Mouse (Mus musculus) forebrain, embryonic 14.5 days (tissue): ENCODE measurements around the gene Cetn2. TPM values are rescaled to one million over a fixed set of nuclear protein-coding genes. Genes with fewer than 3 reads are reported as not detected.

Experiments
- ATAC-seq: fragments of 200-750 bp; cut with Nextera tagmentation; 2 replicates; pipeline ENCODE4 v1.8.0; 2017; ENCODE audit warnings: mild to moderate bottlenecking, moderate library complexity
- DNase-seq: peaks from one replicate; pipeline ENCODE4 v3.0.0-alpha.2; 2015; ENCODE audit warnings: low spot score
- H3K27ac ChIP-seq: fragments of 300-500 bp; sonication (generic); 2 replicates; pipeline ENCODE4 v1.5.1; 2014; ENCODE audit warnings: low read depth, mild to moderate bottlenecking, control low read depth, low read length, moderate library complexity
- H3K27me3 ChIP-seq: fragments of 300-500 bp; sonication (generic); replicated peaks from 2 replicates; pipeline ENCODE4 v1.6.1; 2014; ENCODE audit warnings: low read length, control low read depth, mixed read lengths; ENCODE audit not compliant: control insufficient read depth, insufficient read depth
- H3K36me3 ChIP-seq: fragments of 300-500 bp; sonication (generic); 2 replicates; pipeline ENCODE4 v1.6.1; 2014; ENCODE audit warnings: low read length, control low read depth; ENCODE audit not compliant: control insufficient read depth, insufficient read depth
- H3K4me1 ChIP-seq: fragments of 300-500 bp; sonication (generic); 2 replicates; pipeline ENCODE4 v1.6.1; 2014; ENCODE audit warnings: antibody characterized with exemption, low read length, control low read depth; ENCODE audit not compliant: control insufficient read depth, insufficient read depth
- H3K4me2 ChIP-seq: fragments of 300-500 bp; sonication (generic); 2 replicates; pipeline ENCODE4 v1.6.1; 2014; ENCODE audit warnings: mild to moderate bottlenecking, control low read depth, low read length
- H3K4me3 ChIP-seq: fragments of 300-500 bp; sonication (generic); 2 replicates; pipeline ENCODE4 v1.5.1; 2014; ENCODE audit warnings: low read depth, low read length, control low read depth
- H3K9ac ChIP-seq: fragments of 300-500 bp; sonication (generic); 2 replicates; pipeline ENCODE4 v1.6.1; 2014; ENCODE audit warnings: mild to moderate bottlenecking, low read length, control low read depth, moderate library complexity
- H3K9me3 ChIP-seq: fragments of 300-500 bp; sonication (generic); replicated peaks from 2 replicates; pipeline ENCODE4 v1.6.1; 2016; ENCODE audit warnings: low read length, control low read depth, mixed read lengths; ENCODE audit not compliant: control insufficient read depth
- WGBS: fragments of 180-500 bp; shearing (Covaris S2); extraction: QIAGEN DNeasy Blood & Tissue Kit; methylation state at CpG from one replicate; pipeline ENCODE4 v1.1.7; 2014; 5-methylcytosine and 5-hydroxymethylcytosine counted together
- polyA plus RNA-seq: library from polyadenylated mRNA; unstranded; fragments of >200 nt; fragmentation: Nextera tagmentation; extraction: Ambion mirVana; gene quantifications from 2 replicates; pipeline ENCODE4 v1.2.1, GENCODE M21; 2014

Gene Cetn2
- 97.6 and 103 TPM in 2 replicates for polyA plus RNA-seq

GRCm38 (mm10) chrX:72917884-72918681 lies at the start of gene Cetn2, which contains the start of gene Nsdhl:
TSS of gene Cetn2 (minus strand) at chrX:72918411.
TSS of gene Nsdhl (plus strand) at chrX:72918557.
- Histone ChIP-seq H3K9me3 (no peaks in the 10 kb centered on the region), H3K27ac (peak within 1 kb of the TSS; percentile 58; the same call in 1 of the 2 replicates), H3K9ac (peak within 1 kb of the TSS; percentile 63), H3K4me1 (0 out of 2 replicates have a peak, but pooled peaks cover 3% of the 10 kb centered on the region), H3K4me3 (peak within 1 kb of the TSS; percentile 45), H3K4me2 (peak within 1 kb of the TSS; percentile 60), H3K27me3 (no peaks in the 10 kb centered on the region), H3K36me3 (no peaks in the 10 kb centered on the region)
- ATAC-seq (peak; percentile 98), DNase-seq (peak; percentile 96)
- 28% methylated on average over 41 of the region's 41 CpGs for WGBS

GRCm38 (mm10) chrX:72962743-72963142 lies 44.5 kb upstream of the Cetn2 start:
- Histone ChIP-seq H3K27me3 (no peaks in the 10 kb centered on the region), H3K27ac (no peak overlapping the region), H3K4me3 (no peak overlapping the region), H3K9me3 (no peaks in the 10 kb centered on the region), H3K4me1 (no peaks in the 10 kb centered on the region), H3K9ac (no peak overlapping the region), H3K4me2 (no peak overlapping the region), H3K36me3 (peaks cover 5% of the 10 kb centered on the region; the same call in 1 of the 2 replicates)
- ATAC-seq (no peak), DNase-seq (no peak)
- 77% methylated on average over 3 of the region's 3 CpGs for WGBS

- Histone ChIP-seq H3K4me2 (no peak overlapping the region), H3K9me3 (no peaks in the 10 kb centered on the region), H3K4me1 (no peaks in the 10 kb centered on the region), H3K36me3 (peaks cover 9% of the 10 kb centered on the region; the same call in 1 of the 2 replicates), H3K4me3 (no peak overlapping the region), H3K27me3 (no peaks in the 10 kb centered on the region), H3K9ac (no peak overlapping the region), H3K27ac (no peak overlapping the region)
- DNase-seq (no peak), ATAC-seq (no peak)
- WGBS: 71% methylated on average over 3 of the region's 3 CpGs
These were observed 43.3 kb upstream of the Cetn2 start for GRCm38 (mm10) chrX:72961511-72961910.

- ATAC-seq (no peak), DNase-seq (no peak)
- H3K4me3 ChIP-seq: no peak overlapping the region
- no peaks in the 10 kb centered on the region for H3K4me1 ChIP-seq
- 80% methylated on average over 4 of the region's 4 CpGs for WGBS
- no peaks in the 10 kb centered on the region for H3K27me3 ChIP-seq
- H3K9ac ChIP-seq: no peak overlapping the region
- H3K36me3 ChIP-seq: peaks cover 13% of the 10 kb centered on the region; the same call in 1 of the 2 replicates
- H3K27ac ChIP-seq: no peak overlapping the region
- H3K9me3 ChIP-seq: no peaks in the 10 kb centered on the region
- no peak overlapping the region for H3K4me2 ChIP-seq
These were observed 42.2 kb upstream of the Cetn2 start for GRCm38 (mm10) chrX:72960431-72960830.

- H3K4me1 ChIP-seq: no peaks in the 10 kb centered on the region
- H3K36me3 ChIP-seq: peaks cover 21% of the 10 kb centered on the region
- H3K9me3 ChIP-seq: no peaks in the 10 kb centered on the region
- 86% methylated on average over 4 of the region's 4 CpGs for WGBS
- DNase-seq (no peak), ATAC-seq (no peak)
- no peak overlapping the region for H3K4me2 ChIP-seq
- H3K27ac ChIP-seq: no peak overlapping the region
- H3K9ac ChIP-seq: no peak overlapping the region
- no peak overlapping the region for H3K4me3 ChIP-seq
- H3K27me3 ChIP-seq: no peaks in the 10 kb centered on the region
These were observed 38.3 kb upstream of the Cetn2 start for GRCm38 (mm10) chrX:72956486-72956885.

GRCm38 (mm10) chrX:72953464-72953863 lies 35.3 kb upstream of the Cetn2 start:
- 79% methylated on average over 4 of the region's 4 CpGs for WGBS
- Histone ChIP-seq H3K27ac (no peak overlapping the region), H3K4me1 (no peaks in the 10 kb centered on the region), H3K36me3 (peaks cover 17% of the 10 kb centered on the region), H3K4me3 (no peak overlapping the region), H3K27me3 (no peaks in the 10 kb centered on the region), H3K9me3 (no peaks in the 10 kb centered on the region), H3K9ac (no peak overlapping the region), H3K4me2 (no peak overlapping the region)
- ATAC-seq (no peak), DNase-seq (no peak)

- Histone ChIP-seq H3K9ac (no peak overlapping the region), H3K4me1 (0 out of 2 replicates have a peak, but pooled peaks cover 3% of the 10 kb centered on the region), H3K27ac (no peak overlapping the region), H3K4me2 (no peak overlapping the region), H3K4me3 (no peak overlapping the region), H3K27me3 (no peaks in the 10 kb centered on the region), H3K9me3 (no peaks in the 10 kb centered on the region), H3K36me3 (peaks cover 3% of the 10 kb centered on the region)
- ATAC-seq (no peak), DNase-seq (no peak)
- WGBS: 78% methylated on average over 2 of the region's 2 CpGs
These were observed 3.2 kb upstream of the Cetn2 start for GRCm38 (mm10) chrX:72921391-72921790.

GRCm38 (mm10) chrX:72918682-72919059 lies 460 bp upstream of the Cetn2 start:
- DNase-seq: peak; percentile 3
- peak overlapping the region; percentile 63 for H3K9ac ChIP-seq
- ATAC-seq: no peak
- H3K4me1 ChIP-seq: 0 out of 2 replicates have a peak, but pooled peaks cover 3% of the 10 kb centered on the region
- H3K4me3 ChIP-seq: peak overlapping the region; percentile 45
- H3K27ac ChIP-seq: peak overlapping the region; percentile 58; the same call in 1 of the 2 replicates
- H3K4me2 ChIP-seq: peak overlapping the region; percentile 58
- WGBS: 21% methylated on average over 6 of the region's 6 CpGs
- no peaks in the 10 kb centered on the region for H3K36me3 ChIP-seq
- H3K27me3 ChIP-seq: no peaks in the 10 kb centered on the region
- H3K9me3 ChIP-seq: no peaks in the 10 kb centered on the region

- no peaks in the 10 kb centered on the region for H3K36me3 ChIP-seq
- ATAC-seq: no peak
- no peaks in the 10 kb centered on the region for H3K27me3 ChIP-seq
- H3K9ac ChIP-seq: no peak overlapping the region
- no peaks in the 10 kb centered on the region for H3K9me3 ChIP-seq
- H3K4me2 ChIP-seq: no peak overlapping the region
- DNase-seq: no peak
- H3K27ac ChIP-seq: no peak overlapping the region
- WGBS: 82% methylated on average over 1 of the region's 1 CpGs
- H3K4me3 ChIP-seq: no peak overlapping the region
- no peaks in the 10 kb centered on the region for H3K4me1 ChIP-seq
These were observed 6.6 kb downstream of the Cetn2 start for GRCm38 (mm10) chrX:72911611-72912010.
